Mouse (Mus musculus): ENCODE results near the gene Eps8l1. TPM values are rescaled to one million over a fixed set of nuclear protein-coding genes. Genes with fewer than 3 reads are reported as not detected.

Eps8l1 gene
- polyA plus RNA-seq, 1 experiment from 2014 or later = 1.3 TPM

DNA sequence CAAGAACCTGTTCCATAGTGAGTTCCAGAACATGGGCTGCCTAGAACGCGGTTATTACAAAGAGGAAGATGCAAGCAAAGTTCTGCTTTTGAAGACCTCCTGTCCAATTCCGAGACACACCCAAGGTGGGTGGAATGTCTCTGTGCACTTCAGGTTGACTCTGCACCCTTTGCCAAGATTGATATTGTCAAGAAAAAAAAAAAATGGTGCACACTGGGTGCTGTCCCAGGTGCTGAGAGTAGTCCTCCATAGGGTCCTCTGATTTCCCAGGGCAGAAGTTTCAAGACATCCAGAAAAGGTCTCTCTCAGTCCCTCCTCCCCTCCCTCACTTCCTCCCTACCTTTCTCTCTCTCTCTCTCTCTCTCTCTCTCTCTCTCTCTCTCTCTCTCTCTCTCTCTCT lies 12.0 kb upstream of the Eps8l1 start:
- Histone ChIP-seq H3K9me3 (no peaks in the 10 kb centered on the region), H3K27me3 (ENCODE audit: poor library complexity, severe bottlenecking) (no peaks in the 10 kb centered on the region), H3K27ac (no peak overlapping the region), H3K36me3 (replicated peaks) (peaks cover 9% of the 10 kb centered on the region), H3K4me1 (peaks cover 19% of the 10 kb centered on the region), H3K4me3 (no peak overlapping the region)
- DNase-seq (ENCODE audit: extremely low spot score, low spot score) = no peak
- WGBS = 89% methylated on average over 3 of the region's 3 CpGs

DNA sequence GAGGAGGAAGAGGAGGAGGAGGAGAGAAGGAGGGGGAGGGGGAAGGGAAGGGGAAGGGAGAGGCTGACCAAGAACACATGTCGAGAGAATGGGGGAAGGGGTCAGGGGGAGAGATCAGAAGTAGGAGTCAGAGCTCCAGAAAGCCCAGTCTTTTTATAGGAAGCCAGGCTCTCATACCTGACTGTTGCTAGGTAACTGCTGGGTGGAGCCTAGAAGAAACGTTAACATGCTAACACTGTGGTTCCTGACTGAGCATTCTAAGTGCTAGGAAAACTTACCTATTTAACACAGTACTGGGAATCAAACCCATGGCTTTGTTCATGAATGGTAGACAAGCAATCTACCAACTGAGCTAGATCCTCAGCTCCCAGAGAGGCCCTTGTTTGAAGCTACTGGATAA lies 11.3 kb upstream of the Eps8l1 start:
- H3K36me3 ChIP-seq (replicated peaks) = peaks cover 1% of the 10 kb centered on the region
- no peak overlapping the region for H3K27ac ChIP-seq
- no peak for DNase-seq (ENCODE audit: extremely low spot score, low spot score)
- WGBS = 26% methylated on average over 2 of the region's 2 CpGs
- peaks cover 19% of the 10 kb centered on the region for H3K4me1 ChIP-seq
- no peak overlapping the region for H3K4me3 ChIP-seq
- H3K27me3 ChIP-seq (ENCODE audit: poor library complexity, severe bottlenecking) = no peaks in the 10 kb centered on the region
- no peaks in the 10 kb centered on the region for H3K9me3 ChIP-seq

DNA sequence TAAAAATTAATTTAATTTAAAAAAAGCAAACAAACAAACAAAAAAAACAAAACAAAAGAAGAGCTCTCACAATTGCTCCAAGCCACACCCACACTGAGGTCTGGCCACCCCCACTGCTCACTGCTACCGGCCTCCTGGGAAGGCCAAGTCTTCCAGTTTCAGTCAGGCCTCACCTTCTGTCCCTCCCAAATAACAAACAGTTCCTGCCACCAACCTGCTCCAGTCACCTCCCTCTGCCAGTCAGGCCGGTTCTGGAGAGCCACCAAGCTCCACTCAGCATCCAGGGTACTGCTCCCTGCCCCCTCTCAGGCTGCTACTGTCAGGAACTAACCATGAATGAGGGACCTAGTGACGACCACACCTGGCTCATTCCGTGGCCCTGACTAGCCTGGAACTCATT lies 7.8 kb upstream of the Eps8l1 start:
- H3K4me3 ChIP-seq = no peak overlapping the region
- WGBS = 27% methylated on average over 4 of the region's 4 CpGs
- no peak overlapping the region for H3K27ac ChIP-seq
- no peaks in the 10 kb centered on the region for H3K27me3 ChIP-seq (ENCODE audit: poor library complexity, severe bottlenecking)
- peaks cover 6% of the 10 kb centered on the region; the same call in 1 of the 2 replicates for H3K4me1 ChIP-seq
- no peak for DNase-seq (ENCODE audit: extremely low spot score, low spot score)
- no peaks in the 10 kb centered on the region for H3K36me3 ChIP-seq (replicated peaks)
- no peaks in the 10 kb centered on the region for H3K9me3 ChIP-seq

DNA sequence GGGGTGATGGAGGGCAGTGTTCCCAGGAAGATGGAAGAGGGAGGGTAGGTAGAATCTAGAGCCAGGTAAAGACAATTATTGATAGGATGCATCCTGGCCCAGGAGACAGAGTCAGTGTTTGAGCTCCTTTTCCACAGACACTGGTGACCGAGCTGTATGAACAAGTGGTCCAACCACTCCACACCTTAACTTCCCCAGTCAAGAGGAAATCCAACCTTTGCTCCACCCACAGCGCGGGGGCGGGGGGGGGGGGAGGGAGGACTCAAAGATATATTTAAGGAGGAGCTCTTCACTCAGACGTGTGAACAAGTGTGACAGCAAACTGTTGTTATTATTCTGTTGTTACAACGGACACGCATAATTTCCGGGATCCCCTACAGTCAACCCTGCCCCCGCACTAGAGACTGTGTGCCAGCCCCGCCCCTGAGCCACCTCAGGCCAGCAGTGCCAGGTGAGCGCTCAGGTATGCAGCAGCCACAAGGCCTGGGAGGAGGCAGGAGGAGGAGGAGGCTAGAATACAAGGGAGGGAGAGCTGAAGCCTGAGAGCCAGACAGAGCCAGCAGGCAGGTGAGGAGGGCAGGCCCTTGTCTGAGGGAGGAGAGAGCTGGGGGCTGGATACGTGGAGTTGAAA lies 3.8 kb downstream of the Eps8l1 start:
- 13% methylated on average over 12 of the region's 12 CpGs for WGBS
- no peaks in the 10 kb centered on the region for H3K9me3 ChIP-seq
- H3K4me3 ChIP-seq = no peak overlapping the region
- DNase-seq (ENCODE audit: extremely low spot score, low spot score) = no peak
- H3K27me3 ChIP-seq (ENCODE audit: poor library complexity, severe bottlenecking) = peaks cover 8% of the 10 kb centered on the region
- peaks cover 2% of the 10 kb centered on the region; the same call in 1 of the 2 replicates for H3K4me1 ChIP-seq
- H3K36me3 ChIP-seq (replicated peaks) = no peaks in the 10 kb centered on the region
- H3K27ac ChIP-seq = no peak overlapping the region

DNA sequence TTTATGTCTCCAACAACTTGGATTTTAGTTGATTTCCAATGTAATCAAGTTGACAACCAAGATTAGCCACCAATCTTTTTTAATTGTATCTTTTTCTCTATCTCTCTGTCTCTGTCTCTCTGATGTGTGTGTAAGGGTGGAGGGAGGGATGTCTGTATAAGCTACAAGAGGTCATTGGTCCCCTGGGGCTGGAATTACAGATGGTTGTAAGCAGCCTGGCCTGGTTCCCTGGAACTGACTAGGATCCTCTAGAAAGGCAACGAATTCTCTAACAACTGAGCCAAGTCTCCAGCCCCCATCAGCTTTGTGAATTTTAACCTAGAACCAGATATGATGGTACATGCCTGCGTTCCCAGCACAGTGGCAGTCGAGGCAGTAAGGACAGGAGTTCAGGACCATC lies 7.3 kb downstream of the Eps8l1 start:
- Histone ChIP-seq H3K36me3 (replicated peaks) (no peaks in the 10 kb centered on the region), H3K27me3 (ENCODE audit: poor library complexity, severe bottlenecking) (peaks cover 43% of the 10 kb centered on the region), H3K27ac (no peak overlapping the region), H3K4me1 (peaks cover 18% of the 10 kb centered on the region), H3K9me3 (no peaks in the 10 kb centered on the region), H3K4me3 (no peak overlapping the region)
- WGBS = 79% methylated on average over 3 of the region's 3 CpGs
- DNase-seq (ENCODE audit: extremely low spot score, low spot score) = no peak

DNA sequence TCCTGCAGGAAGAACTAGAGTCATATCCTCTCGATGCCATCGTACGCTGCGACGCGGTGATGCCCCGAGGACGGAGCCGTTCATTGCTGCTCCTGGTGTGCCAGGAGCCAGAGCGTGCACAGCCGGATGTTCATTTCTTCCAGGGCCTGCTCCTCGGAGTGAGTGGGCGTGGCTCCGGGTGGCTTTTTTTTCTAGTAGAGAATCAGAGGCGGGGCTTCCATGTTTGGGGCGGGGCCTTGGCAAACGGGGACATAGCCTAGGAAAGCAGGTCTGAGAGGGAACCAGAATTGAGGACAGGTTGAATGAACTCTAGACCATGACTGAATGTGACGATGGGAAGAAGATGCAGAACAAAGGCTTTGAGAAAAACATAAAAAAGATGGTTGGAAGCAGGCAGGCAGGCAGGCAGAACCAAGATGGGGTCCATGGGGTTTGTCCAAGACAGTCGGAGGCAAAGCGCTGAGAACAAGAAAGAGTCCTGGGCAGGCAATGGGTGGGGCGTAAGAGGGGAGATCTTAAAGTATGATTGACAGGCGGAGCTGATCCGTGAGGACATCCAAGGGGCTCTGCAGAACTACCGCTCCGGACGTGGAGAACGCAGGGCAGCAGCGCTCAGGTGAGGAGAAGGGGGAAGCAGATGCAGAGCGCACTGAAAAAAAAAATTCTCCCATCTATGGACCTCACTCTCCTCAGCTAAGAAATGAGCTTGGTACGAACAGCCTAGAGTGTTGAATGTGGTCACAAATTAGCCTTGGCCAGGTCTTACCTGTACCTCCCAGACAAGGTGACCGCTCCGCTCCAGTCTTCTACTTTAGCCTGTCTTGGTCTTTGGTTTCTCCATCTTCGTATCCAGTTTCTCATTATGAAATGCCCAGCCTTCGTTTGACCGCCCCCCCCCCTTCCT lies 10.1 kb downstream of the Eps8l1 start:
- H3K27ac ChIP-seq = no peak overlapping the region
- H3K9me3 ChIP-seq = no peaks in the 10 kb centered on the region
- peaks cover 23% of the 10 kb centered on the region for H3K4me1 ChIP-seq
- 2% methylated on average over 35 of the region's 35 CpGs for WGBS
- peak; percentile 68 for DNase-seq (ENCODE audit: extremely low spot score, low spot score)
- H3K27me3 ChIP-seq (ENCODE audit: poor library complexity, severe bottlenecking) = peaks cover 70% of the 10 kb centered on the region
- no peaks in the 10 kb centered on the region for H3K36me3 ChIP-seq (replicated peaks)
- peak overlapping the region; percentile 46 for H3K4me3 ChIP-seq

DNA sequence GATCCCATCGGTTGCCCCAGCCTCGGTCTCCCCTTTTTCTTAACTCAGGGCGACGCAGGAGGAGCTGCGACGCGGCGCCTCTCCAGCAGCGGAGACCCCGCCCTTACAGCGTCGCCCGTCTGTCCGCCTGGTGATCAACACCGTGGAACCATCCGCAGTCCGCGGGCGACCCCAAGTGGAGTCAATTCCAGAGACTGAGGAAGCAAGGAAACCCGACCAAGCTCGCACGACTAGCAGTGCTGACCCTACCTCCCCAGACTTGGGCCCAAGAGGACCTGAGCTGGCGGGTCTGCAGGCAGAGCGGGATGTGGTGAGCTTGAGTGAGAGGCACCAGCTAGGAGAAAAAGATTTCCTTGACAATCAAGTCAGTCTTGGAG lies 10.7 kb downstream of the Eps8l1 start:
- Histone ChIP-seq H3K4me3 (peak overlapping the region; percentile 46), H3K4me1 (peaks cover 23% of the 10 kb centered on the region), H3K9me3 (no peaks in the 10 kb centered on the region), H3K27ac (no peak overlapping the region), H3K36me3 (replicated peaks) (no peaks in the 10 kb centered on the region), H3K27me3 (ENCODE audit: poor library complexity, severe bottlenecking) (peaks cover 77% of the 10 kb centered on the region)
- under 1% methylated on average over 24 of the region's 24 CpGs for WGBS
- DNase-seq (ENCODE audit: extremely low spot score, low spot score) = peak; percentile 79

DNA sequence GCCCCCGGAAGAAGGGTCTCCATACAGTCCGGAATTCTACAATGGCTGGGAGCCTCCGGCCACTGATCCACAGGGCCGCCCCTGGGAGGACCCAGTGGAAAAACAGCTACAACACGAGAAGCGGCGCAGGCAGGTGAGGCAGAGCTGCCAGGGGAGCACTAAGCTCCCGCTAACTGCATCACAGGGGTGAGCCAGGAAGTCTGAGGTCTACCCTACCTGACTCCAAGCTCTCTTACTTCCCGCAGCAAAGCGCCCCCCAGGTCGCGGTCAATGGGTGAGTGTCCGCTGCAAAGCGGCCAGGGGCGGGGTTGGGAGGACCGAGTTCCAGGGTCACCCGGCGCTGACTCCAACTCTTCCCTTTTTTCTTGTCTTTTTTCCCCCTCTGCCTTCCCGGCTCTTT lies 13.5 kb downstream of the Eps8l1 start:
- H3K36me3 ChIP-seq (replicated peaks) = no peaks in the 10 kb centered on the region
- 10% methylated on average over 19 of the region's 19 CpGs for WGBS
- H3K4me3 ChIP-seq = peak overlapping the region; percentile 22; the same call in 1 of the 2 replicates
- peaks cover 85% of the 10 kb centered on the region for H3K27me3 ChIP-seq (ENCODE audit: poor library complexity, severe bottlenecking)
- H3K27ac ChIP-seq = no peak overlapping the region
- no peak for DNase-seq (ENCODE audit: extremely low spot score, low spot score)
- 0 out of 2 replicates have a peak, but pooled peaks cover 6% of the 10 kb centered on the region for H3K9me3 ChIP-seq
- peaks cover 37% of the 10 kb centered on the region for H3K4me1 ChIP-seq

DNA sequence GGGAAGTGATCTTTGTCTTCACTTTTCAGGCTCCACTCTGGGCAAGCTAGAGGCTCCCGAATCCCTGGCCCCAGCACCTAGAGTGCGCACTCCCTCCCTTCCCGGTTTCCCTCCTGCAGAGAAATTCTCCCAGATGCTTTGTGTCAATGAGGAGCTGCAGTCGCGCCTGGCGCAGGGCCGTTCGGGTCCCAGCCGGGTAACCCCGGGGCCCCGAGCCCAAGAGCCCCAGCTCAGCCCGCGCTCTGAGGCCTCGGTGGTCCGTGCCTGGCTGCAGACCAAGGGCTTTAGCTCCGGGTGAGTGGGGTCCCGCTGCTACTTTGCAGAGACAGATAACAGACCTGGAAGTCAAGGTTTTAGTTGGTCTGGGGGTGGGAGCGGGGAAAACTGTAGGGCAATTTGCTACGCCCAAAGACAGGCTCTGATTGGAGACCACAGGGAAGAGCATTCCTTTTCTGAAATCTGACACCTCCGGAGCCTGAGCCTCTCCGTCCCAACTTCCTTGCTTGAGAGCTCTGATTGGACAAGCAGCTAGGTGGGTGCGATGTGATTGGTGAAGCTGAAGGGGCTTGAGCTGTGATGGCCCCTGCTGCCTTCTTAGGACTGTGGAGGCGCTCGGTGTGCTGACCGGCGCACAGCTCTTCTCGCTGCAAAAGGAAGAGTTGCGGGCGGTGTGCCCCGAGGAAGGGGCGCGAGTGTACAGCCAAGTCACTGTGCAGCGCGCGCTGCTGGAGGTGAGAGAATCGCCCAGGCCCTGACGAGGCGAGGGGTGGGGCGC lies 17.7 kb downstream of the Eps8l1 start:
- H3K27me3 ChIP-seq (ENCODE audit: poor library complexity, severe bottlenecking) = peaks cover 46% of the 10 kb centered on the region
- peak overlapping the region; percentile 65 for H3K4me3 ChIP-seq
- 0 out of 2 replicates have a peak, but pooled peaks cover 6% of the 10 kb centered on the region for H3K9me3 ChIP-seq
- H3K27ac ChIP-seq = peak overlapping the region; percentile 93
- peaks cover 26% of the 10 kb centered on the region for H3K36me3 ChIP-seq (replicated peaks)
- H3K4me1 ChIP-seq = peaks cover 30% of the 10 kb centered on the region
- under 1% methylated on average over 39 of the region's 39 CpGs for WGBS
- peak; percentile 87 for DNase-seq (ENCODE audit: extremely low spot score, low spot score)

DNA sequence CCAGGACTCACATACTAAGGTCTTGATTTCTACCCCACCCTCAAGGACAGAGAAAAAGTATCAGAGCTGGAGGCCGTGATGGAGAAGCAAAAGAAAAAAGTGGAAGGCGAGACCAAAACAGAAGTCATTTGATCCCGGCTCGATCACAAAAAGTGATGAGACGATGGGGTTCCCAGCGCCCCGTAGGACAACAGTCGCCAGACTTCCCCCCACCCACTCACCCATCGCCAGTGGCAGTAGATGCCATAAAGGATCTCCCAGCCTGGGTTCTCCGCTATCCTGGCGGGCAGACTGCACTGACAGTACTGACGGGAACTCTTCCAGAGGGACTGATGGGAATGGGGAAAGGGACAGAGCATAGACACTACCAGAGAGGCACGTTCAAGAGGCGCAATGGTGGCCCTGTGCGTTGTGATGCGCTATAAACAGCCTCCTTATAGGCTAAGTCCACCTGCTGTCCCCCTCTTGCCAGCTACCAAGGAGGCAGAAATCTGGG lies 18.4 kb downstream of the Eps8l1 start:
- 2% methylated on average over 16 of the region's 16 CpGs for WGBS
- 0 out of 2 replicates have a peak, but pooled peaks cover 6% of the 10 kb centered on the region for H3K9me3 ChIP-seq
- DNase-seq (ENCODE audit: extremely low spot score, low spot score) = no peak
- H3K27me3 ChIP-seq (ENCODE audit: poor library complexity, severe bottlenecking) = peaks cover 39% of the 10 kb centered on the region
- H3K4me1 ChIP-seq = peaks cover 29% of the 10 kb centered on the region
- peak overlapping the region; percentile 65 for H3K4me3 ChIP-seq
- H3K36me3 ChIP-seq (replicated peaks) = peaks cover 32% of the 10 kb centered on the region
- peak overlapping the region; percentile 93 for H3K27ac ChIP-seq

DNA sequence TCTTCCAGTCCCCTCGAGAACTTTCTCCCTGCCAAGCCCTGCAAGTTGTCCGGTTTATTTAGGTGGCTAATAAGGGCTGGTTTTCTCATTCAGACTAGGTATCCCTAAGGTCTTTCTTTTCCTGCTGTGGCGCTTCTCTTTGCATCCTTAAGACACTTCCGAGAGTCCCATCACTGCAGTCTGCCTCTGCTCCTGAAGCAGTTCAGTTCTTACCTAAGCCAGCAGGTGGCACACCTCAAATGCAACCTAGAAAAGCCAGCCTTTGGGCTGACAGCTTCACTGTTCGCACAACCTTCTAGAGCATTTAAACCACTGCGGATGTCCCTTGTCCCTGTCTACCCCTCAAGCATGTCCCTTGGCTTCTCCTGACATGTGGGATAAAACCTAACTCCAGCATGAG lies 19.2 kb downstream of the Eps8l1 start:
- Histone ChIP-seq H3K36me3 (replicated peaks) (peaks cover 40% of the 10 kb centered on the region), H3K27ac (no peak overlapping the region), H3K9me3 (0 out of 2 replicates have a peak, but pooled peaks cover 6% of the 10 kb centered on the region), H3K4me1 (peaks cover 25% of the 10 kb centered on the region), H3K27me3 (ENCODE audit: poor library complexity, severe bottlenecking) (peaks cover 31% of the 10 kb centered on the region), H3K4me3 (peak overlapping the region; percentile 65; the same call in 1 of the 2 replicates)
- DNase-seq (ENCODE audit: extremely low spot score, low spot score) = peak; percentile 56
- 26% methylated on average over 6 of the region's 6 CpGs for WGBS

DNA sequence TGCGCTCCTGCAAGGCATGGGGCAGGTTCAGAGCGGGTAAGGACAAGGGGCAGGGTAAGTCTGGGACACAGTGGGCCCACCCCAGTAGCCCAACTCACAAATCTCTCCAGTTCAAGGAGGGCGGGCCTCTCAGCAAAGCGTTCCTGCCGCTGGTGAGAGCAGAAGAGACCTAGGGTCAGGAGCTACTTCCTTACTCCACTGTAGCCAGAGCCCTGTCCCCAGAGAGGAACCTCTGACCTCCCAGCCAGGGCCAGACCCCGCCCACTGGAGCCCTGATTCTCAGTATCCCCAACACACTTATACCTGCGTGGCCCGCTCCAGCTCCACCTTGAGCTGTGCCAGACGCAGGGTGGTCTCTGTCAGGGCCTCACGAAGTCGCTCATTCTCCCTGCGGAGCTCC lies 21.8 kb downstream of the Eps8l1 start:
- Histone ChIP-seq H3K27me3 (ENCODE audit: poor library complexity, severe bottlenecking) (peaks cover 7% of the 10 kb centered on the region), H3K36me3 (replicated peaks) (peaks cover 66% of the 10 kb centered on the region), H3K4me3 (no peak overlapping the region), H3K4me1 (peaks cover 24% of the 10 kb centered on the region), H3K27ac (no peak overlapping the region), H3K9me3 (0 out of 2 replicates have a peak, but pooled peaks cover 6% of the 10 kb centered on the region)
- DNase-seq (ENCODE audit: extremely low spot score, low spot score) = no peak
- 92% methylated on average over 12 of the region's 12 CpGs for WGBS
